Mouse (Mus musculus) T-helper 1 cell (primary cell): Measurements from ENCODE around the gene Nrl.

Experiments used
- in situ Hi-C: fragments of 300-600 bp; cut with MboI, MseI; formaldehyde crosslinking; loops from one replicate; pipeline ENCODE4 v1.15.1; 2025; ENCODE audit warnings: high pct_unique_total_duplicates

Nrl gene

GRCm38 (mm10) chr14:55536116-55536745, 11.4 kb upstream of the Nrl start:
- in situ Hi-C loops: no loop called here

- in situ Hi-C loops: no loop called here
Measured at GRCm38 (mm10) chr14:55527940-55528339, 3.2 kb upstream of the Nrl start.

GRCm38 (mm10) chr14:55526674-55527073, 1.9 kb upstream of the Nrl start:
- in situ Hi-C loops: no loop called here

- in situ Hi-C loops: no loop called here
Measured at GRCm38 (mm10) chr14:55524062-55524461, 719 bp downstream of the Nrl start.

GRCm38 (mm10) chr14:55520451-55521361, 4.1 kb downstream of the Nrl start:
- in situ Hi-C loops: no loop called here

- in situ Hi-C loops: no loop called here
Measured at GRCm38 (mm10) chr14:55519604-55520003, 5.2 kb downstream of the Nrl start.

- in situ Hi-C loops: no loop called here
Measured at GRCm38 (mm10) chr14:55518897-55519296, 5.9 kb downstream of the Nrl start.

GRCm38 (mm10) chr14:55515846-55516245, 8.9 kb downstream of the Nrl start:
- in situ Hi-C loops: no loop called here

- in situ Hi-C loops: no loop called here
Measured at GRCm38 (mm10) chr14:55513927-55514326, 10.9 kb downstream of the Nrl start.

- in situ Hi-C loops: no loop called here
Measured at GRCm38 (mm10) chr14:55511037-55511436, 13.7 kb downstream of the Nrl start.

GRCm38 (mm10) chr14:55510125-55510731, 14.6 kb downstream of the Nrl start, which contains the start of gene Cpne6:
Gene Cpne6 (plus strand): TSS chr14:55510445.
- in situ Hi-C loops: no loop called here

- in situ Hi-C loops: no loop called here
Measured at GRCm38 (mm10) chr14:55509540-55509939, 15.2 kb downstream of the Nrl start.

- in situ Hi-C loops: no loop called here
Measured at GRCm38 (mm10) chr14:55507801-55508200, 17.0 kb downstream of the Nrl start.

GRCm38 (mm10) chr14:55505612-55506011, 19.2 kb downstream of the Nrl start:
- in situ Hi-C loops: no loop called here

- in situ Hi-C loops: loop anchor here (5.0 kb wide), 1 partner anchor 35 kb away; no protein-coding TSS in a partner anchor
Measured at GRCm38 (mm10) chr14:55497449-55497821, 27.3 kb downstream of the Nrl start.

- in situ Hi-C loops: loop anchor here (5.0 kb wide), 1 partner anchor 35 kb away; no protein-coding TSS in a partner anchor
Measured at GRCm38 (mm10) chr14:55496761-55497448, 27.9 kb downstream of the Nrl start.

- in situ Hi-C loops: loop anchor here (5.0 kb wide), 1 partner anchor 37 kb away; no protein-coding TSS in a partner anchor
Measured at GRCm38 (mm10) chr14:55495509-55496240, 29.1 kb downstream of the Nrl start.

GRCm38 (mm10) chr14:55492103-55492502, 32.7 kb downstream of the Nrl start:
- in situ Hi-C loops: no loop called here

GRCm38 (mm10) chr14:55491291-55491833, 33.4 kb downstream of the Nrl start:
- in situ Hi-C loops: no loop called here

- in situ Hi-C loops: no loop called here
Measured at GRCm38 (mm10) chr14:55490361-55491201, 34.2 kb downstream of the Nrl start, which contains the start of gene Carmil3. Gene Carmil3 (plus strand): TSS chr14:55490651.
